Mouse (Mus musculus): ENCODE measurements at regions not wholly inside any gene's neighbourhood (a gene's known extent, or its start where the extent isn't known, plus 50 kb on each side); places are given as distances from the start of the nearest gene placed in this dataset.
"Not testable (repeated sequence)": the region's sequence is repeated elsewhere in the genome, so short reads cannot be mapped to it uniquely, and the experiment has no call there.

DNA sequence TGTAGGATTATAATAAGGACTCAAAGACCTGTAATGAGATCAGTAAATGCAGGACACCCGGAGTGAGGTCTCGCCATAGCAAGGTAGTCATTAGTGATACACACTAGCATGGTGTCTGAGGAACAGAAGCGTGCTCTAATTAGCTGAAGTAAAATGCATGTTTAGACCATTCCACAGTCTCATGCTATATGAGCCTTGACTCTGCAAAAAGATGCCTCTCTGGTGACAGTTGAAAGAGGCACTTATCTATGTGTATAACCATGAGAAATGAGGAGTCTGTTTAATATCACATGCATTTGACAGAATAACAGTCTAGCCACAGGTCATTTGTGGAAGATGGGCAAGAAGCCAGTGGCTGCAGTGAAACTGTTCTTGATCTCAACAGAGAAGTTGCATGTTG, 232.1 kb upstream of the Pex5l start:
- peak; percentile 30; the same call in 1 of the 2 replicates for ATAC-seq
- Histone ChIP-seq H3K4me1 (replicated peaks) (no peaks in the 10 kb centered on the region), H3K36me3 (no peaks in the 10 kb centered on the region), H3K27ac (no peak overlapping the region), H3K27me3 (no peaks in the 10 kb centered on the region), H3K4me2 (replicated peaks) (no peak overlapping the region), H3K4me3 (replicated peaks) (no peak overlapping the region), H3K9ac (replicated peaks) (no peak overlapping the region), H3K9me3 (no peaks in the 10 kb centered on the region)
- WGBS = 71% methylated on average over 3 of the region's 3 CpGs

DNA sequence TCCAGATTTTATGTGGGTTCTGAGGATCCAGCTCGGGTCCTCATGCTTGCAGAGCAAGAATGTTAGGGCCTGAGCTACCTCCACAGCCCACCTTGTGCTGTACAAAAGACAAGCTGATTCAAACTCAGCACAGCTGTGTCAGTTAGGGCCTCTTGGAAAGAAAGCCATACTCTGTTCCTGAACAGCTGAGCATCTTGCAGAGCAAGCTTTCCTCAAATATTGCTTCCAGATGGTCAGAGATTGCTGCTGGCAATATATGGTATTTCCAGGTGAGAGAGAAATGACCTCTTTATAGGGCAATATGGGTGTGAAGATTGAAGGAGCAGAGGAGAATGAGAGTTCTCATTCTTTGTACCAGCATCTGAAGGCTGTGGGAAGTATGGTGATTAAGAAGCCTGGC, 229.8 kb upstream of the Pex5l start:
- H3K27me3 ChIP-seq = no peaks in the 10 kb centered on the region
- H3K4me1 ChIP-seq (replicated peaks) = no peaks in the 10 kb centered on the region
- H3K9me3 ChIP-seq = no peaks in the 10 kb centered on the region
- no peak overlapping the region for H3K9ac ChIP-seq (replicated peaks)
- H3K4me2 ChIP-seq (replicated peaks) = no peak overlapping the region
- H3K36me3 ChIP-seq = no peaks in the 10 kb centered on the region
- WGBS = 70% methylated on average over 1 of the region's 1 CpGs
- H3K27ac ChIP-seq = no peak overlapping the region
- no peak for ATAC-seq
- no peak overlapping the region for H3K4me3 ChIP-seq (replicated peaks)

DNA sequence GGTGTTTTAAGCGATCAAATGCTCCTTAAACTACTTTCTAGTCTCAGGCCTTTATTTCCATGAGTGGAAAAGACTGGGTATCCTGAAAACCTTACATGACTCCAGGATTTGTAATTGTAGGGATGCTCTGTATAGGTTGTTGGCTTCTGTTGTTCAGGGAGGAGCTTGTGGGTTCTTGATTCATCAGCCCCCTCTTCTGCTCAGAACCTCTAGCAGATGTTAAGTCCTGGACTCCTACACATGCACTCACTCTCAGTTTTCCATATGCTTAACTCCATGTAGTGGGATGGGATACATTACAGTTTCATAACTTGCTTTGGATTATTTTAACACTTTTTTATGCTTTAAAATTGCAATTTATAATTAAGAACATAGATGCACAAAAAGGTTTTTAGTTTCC, 220.5 kb upstream of the Pex5l start:
- no peaks in the 10 kb centered on the region for H3K27me3 ChIP-seq
- ATAC-seq = no peak
- no peaks in the 10 kb centered on the region for H3K4me1 ChIP-seq (replicated peaks)
- H3K36me3 ChIP-seq = no peaks in the 10 kb centered on the region
- no peak overlapping the region for H3K27ac ChIP-seq
- no peak overlapping the region for H3K4me2 ChIP-seq (replicated peaks)
- WGBS = 95% methylated on average over 1 of the region's 1 CpGs
- H3K9ac ChIP-seq (replicated peaks) = no peak overlapping the region
- H3K4me3 ChIP-seq (replicated peaks) = no peak overlapping the region
- no peaks in the 10 kb centered on the region for H3K9me3 ChIP-seq

DNA sequence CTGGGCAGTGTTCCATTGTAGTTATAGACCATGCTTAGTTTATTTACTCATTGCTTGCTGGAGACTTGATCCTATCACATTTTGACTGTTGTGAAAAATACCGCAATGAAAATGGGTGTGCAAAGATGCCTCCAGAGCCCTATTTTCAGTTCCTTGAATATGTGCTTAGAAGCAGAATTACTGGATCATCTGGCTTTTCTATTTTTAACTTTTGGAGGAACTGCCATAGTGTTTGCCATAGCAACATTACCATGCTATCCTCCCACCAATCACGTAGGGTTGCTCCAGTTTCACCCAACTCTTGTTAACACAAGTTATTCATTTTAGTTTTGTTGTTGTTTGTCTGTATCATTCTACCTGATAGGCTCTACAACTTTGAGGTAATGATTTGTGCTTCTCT, 217.0 kb upstream of the Pex5l start:
- Histone ChIP-seq H3K27ac (no peak overlapping the region), H3K9me3 (no peaks in the 10 kb centered on the region), H3K4me2 (replicated peaks) (no peak overlapping the region), H3K4me1 (replicated peaks) (no peaks in the 10 kb centered on the region), H3K4me3 (replicated peaks) (no peak overlapping the region), H3K27me3 (no peaks in the 10 kb centered on the region), H3K36me3 (no peaks in the 10 kb centered on the region), H3K9ac (replicated peaks) (no peak overlapping the region)
- no peak for ATAC-seq
- WGBS = 94% methylated on average over 2 of the region's 2 CpGs

DNA sequence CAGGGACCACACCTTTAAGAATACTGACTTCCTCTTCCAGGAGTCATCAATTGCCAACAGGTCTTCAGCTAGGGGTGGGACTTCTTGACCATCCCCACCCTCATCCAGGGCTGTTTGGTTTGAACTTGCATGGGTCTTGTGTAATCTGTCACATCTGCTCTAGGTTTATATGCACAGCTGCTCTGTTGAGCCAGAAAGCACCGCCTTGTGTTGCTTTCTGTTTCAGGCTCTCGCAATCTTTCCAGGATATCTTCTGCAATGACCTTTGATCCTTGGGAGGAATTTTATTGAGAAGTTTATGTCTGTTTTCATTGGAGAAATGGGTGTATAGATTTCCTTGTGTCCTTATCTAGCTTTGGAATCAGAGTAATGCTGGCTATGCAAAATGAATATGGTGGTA, 210.8 kb upstream of the Pex5l start:
- 90% methylated on average over 2 of the region's 2 CpGs for whole genome bisulfite sequencing
- no peak for ATAC-seq
- Histone ChIP-seq H3K9me3 (no peaks in the 10 kb centered on the region), H3K4me2 (replicated peaks) (no peak overlapping the region), H3K4me1 (replicated peaks) (no peaks in the 10 kb centered on the region), H3K27ac (no peak overlapping the region), H3K36me3 (no peaks in the 10 kb centered on the region), H3K4me3 (replicated peaks) (no peak overlapping the region), H3K9ac (replicated peaks) (no peak overlapping the region), H3K27me3 (no peaks in the 10 kb centered on the region)

- 72% methylated on average over 6 of the region's 6 CpGs for WGBS
- no peaks in the 10 kb centered on the region for H3K4me1 ChIP-seq (replicated peaks)
- no peak overlapping the region for H3K4me2 ChIP-seq (replicated peaks)
- no peak overlapping the region for H3K9ac ChIP-seq (replicated peaks)
- H3K9me3 ChIP-seq = no peaks in the 10 kb centered on the region
- no peak overlapping the region for H3K4me3 ChIP-seq (replicated peaks)
- H3K27ac ChIP-seq = no peak overlapping the region
- H3K36me3 ChIP-seq = no peaks in the 10 kb centered on the region
- H3K27me3 ChIP-seq = no peaks in the 10 kb centered on the region
- no peak for ATAC-seq
These were observed 207.9 kb upstream of the Pex5l start for GRCm38 (mm10) chr3:33350986-33351385.

- H3K4me1 ChIP-seq (replicated peaks) = no peaks in the 10 kb centered on the region
- no peak overlapping the region for H3K9ac ChIP-seq (replicated peaks)
- H3K4me2 ChIP-seq (replicated peaks) = no peak overlapping the region
- H3K4me3 ChIP-seq (replicated peaks) = no peak overlapping the region
- no peak overlapping the region for H3K27ac ChIP-seq
- no peak for ATAC-seq
- H3K9me3 ChIP-seq = no peaks in the 10 kb centered on the region
- no peaks in the 10 kb centered on the region for H3K27me3 ChIP-seq
- H3K36me3 ChIP-seq = no peaks in the 10 kb centered on the region
- 93% methylated on average over 3 of the region's 3 CpGs for WGBS
These were observed 191.0 kb upstream of the Pex5l start for GRCm38 (mm10) chr3:33334056-33334455.

DNA sequence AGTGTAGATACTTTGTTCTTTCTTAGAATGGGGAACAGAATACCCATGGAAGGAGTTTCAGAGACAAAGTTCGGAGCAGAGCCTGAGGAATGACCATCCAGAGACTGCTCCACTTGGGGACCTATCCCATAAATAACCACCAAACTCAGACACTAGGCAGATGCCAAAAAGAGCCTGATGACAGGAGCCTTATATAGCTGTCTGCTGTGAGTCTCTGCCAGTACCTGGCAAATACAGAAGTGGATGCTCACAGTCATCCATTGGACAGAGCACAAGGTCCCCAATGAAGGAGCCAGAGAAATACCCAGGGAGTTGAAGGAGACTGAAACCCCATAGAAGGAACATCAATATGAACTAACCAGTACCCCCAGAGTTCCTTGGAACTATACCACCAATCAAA, 174.6 kb upstream of the Pex5l start:
- H3K36me3 ChIP-seq; H3K4me1 ChIP-seq (replicated peaks); H3K27ac ChIP-seq; H3K4me2 ChIP-seq (replicated peaks); H3K4me3 ChIP-seq (replicated peaks); H3K9me3 ChIP-seq; H3K9ac ChIP-seq (replicated peaks); H3K27me3 ChIP-seq; ATAC-seq: not testable (repeated sequence)
- 89% methylated on average over 1 of the region's 1 CpGs for WGBS

DNA sequence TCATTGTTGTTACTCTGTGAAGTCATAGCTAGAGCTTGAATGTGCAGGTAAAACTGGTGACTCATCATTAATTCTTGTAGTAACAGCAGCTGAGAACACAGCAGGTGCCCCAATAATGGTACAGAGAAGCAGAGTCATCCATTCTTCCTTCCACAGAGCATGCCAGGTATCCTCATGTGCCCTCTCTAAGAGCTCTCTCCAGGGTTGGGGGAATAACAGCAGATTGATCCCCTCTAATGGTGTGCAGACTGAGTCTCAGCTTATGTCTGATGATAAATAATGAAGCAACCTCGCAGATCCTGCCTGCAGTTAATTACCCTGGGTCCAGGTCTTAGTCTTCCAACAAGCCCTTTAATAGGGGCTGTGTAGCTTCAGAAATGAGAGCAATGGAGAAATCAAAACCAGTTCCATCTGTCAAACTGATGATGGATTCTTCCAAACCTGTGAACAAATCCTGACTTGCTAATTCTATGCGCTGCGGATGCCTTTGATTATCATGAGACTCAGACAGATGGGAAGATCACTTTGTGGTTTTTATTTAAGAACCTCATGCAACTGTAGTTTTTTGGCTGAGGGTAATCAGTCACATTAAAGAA, 169.3 kb upstream of the Pex5l start:
- H3K9ac ChIP-seq (replicated peaks) = no peak overlapping the region
- H3K4me2 ChIP-seq (replicated peaks) = no peak overlapping the region
- no peak overlapping the region for H3K4me3 ChIP-seq (replicated peaks)
- no peaks in the 10 kb centered on the region for H3K4me1 ChIP-seq (replicated peaks)
- H3K27me3 ChIP-seq = no peaks in the 10 kb centered on the region
- no peak for ATAC-seq
- H3K36me3 ChIP-seq = no peaks in the 10 kb centered on the region
- 85% methylated on average over 3 of the region's 3 CpGs for WGBS
- no peak overlapping the region for H3K27ac ChIP-seq
- H3K9me3 ChIP-seq = no peaks in the 10 kb centered on the region

DNA sequence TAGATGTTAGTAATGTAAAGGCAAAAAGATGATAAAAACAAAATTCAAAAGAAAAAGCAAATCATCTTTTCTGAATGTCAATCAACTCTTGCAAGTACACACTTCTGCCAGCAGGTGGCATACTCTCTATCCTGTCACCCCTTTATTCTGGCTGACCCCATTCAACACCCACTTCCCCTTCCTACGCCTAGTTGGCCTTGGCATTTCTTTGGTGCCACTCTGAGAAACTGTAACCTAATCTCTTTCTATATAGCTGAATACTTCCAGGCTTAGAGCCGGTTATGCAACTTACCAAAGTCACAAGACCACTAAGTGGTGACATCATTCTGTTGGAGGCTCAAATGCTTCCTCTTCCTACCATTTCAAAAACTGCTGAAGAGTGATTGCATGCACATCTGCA, 165.2 kb upstream of the Pex5l start:
- ATAC-seq = no peak
- Histone ChIP-seq H3K4me3 (replicated peaks) (no peak overlapping the region), H3K36me3 (no peaks in the 10 kb centered on the region), H3K27ac (no peak overlapping the region), H3K4me2 (replicated peaks) (no peak overlapping the region), H3K9me3 (no peaks in the 10 kb centered on the region), H3K4me1 (replicated peaks) (no peaks in the 10 kb centered on the region), H3K9ac (replicated peaks) (no peak overlapping the region), H3K27me3 (no peaks in the 10 kb centered on the region)
- WGBS = 36% methylated on average over 2 of the region's 2 CpGs

- Histone ChIP-seq H3K9ac (replicated peaks) (no peak overlapping the region), H3K4me2 (replicated peaks) (no peak overlapping the region), H3K4me3 (replicated peaks) (no peak overlapping the region), H3K4me1 (replicated peaks) (no peaks in the 10 kb centered on the region), H3K9me3 (no peaks in the 10 kb centered on the region), H3K27ac (no peak overlapping the region), H3K36me3 (no peaks in the 10 kb centered on the region), H3K27me3 (no peaks in the 10 kb centered on the region)
- ATAC-seq = no peak
These were observed 163.1 kb upstream of the Pex5l start for GRCm38 (mm10) chr3:33306169-33306568.

DNA sequence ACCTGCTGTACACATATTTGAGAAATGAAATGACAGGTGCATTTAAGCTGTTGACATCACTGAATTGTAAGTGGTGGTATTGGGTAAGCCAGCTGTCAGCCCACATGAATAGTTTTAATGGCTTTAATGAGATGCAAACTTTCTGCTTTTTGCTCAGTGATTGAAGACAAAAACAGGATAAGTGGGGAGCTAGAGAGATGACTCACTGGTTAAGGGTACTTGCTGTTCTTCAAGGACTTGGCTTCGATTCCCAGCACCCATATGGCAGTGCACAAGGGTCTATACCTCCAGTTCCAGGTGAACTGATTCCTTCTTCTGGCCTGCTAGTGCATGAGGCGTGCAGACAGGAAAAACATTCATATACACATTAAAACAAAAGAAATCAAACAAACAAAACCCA, 162.7 kb upstream of the Pex5l start:
- H3K36me3 ChIP-seq = no peaks in the 10 kb centered on the region
- H3K4me1 ChIP-seq (replicated peaks) = no peaks in the 10 kb centered on the region
- no peak overlapping the region for H3K9ac ChIP-seq (replicated peaks)
- H3K4me2 ChIP-seq (replicated peaks) = no peak overlapping the region
- no peaks in the 10 kb centered on the region for H3K27me3 ChIP-seq
- no peaks in the 10 kb centered on the region for H3K9me3 ChIP-seq
- ATAC-seq = no peak
- 77% methylated on average over 2 of the region's 2 CpGs for WGBS
- no peak overlapping the region for H3K4me3 ChIP-seq (replicated peaks)
- no peak overlapping the region for H3K27ac ChIP-seq

- Histone ChIP-seq H3K4me1 (replicated peaks) (no peaks in the 10 kb centered on the region), H3K4me2 (replicated peaks) (no peak overlapping the region), H3K9me3 (no peaks in the 10 kb centered on the region), H3K27me3 (no peaks in the 10 kb centered on the region), H3K27ac (no peak overlapping the region), H3K9ac (replicated peaks) (no peak overlapping the region), H3K36me3 (no peaks in the 10 kb centered on the region), H3K4me3 (replicated peaks) (no peak overlapping the region)
- ATAC-seq = no peak
- 72% methylated on average over 2 of the region's 2 CpGs for whole genome bisulfite sequencing
These were observed 119.8 kb upstream of the Pex5l start for GRCm38 (mm10) chr3:33262797-33263196.
